ENCODE assay signal across 27 mouse cellular contexts in the genomic region with DNA sequence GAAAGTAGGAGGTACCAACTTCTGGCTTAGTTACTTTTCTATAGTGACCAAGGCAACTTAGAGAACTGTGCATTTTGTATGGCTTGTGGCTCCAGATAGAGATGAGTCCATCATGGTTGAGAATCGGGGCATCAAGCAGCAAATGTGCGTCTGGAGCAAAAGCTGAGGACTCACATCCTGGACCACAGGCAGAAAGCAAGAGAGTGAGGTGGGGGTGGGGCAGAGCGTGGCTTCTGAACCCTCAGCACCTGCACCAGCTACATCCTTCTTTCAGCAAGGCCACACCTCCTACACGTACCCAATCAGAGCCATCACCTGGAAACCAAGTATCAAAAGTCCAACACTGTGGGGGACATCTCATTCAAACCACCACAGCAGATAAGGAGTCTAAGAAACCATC. TPM values are rescaled to one million over a fixed set of nuclear protein-coding genes. Genes with fewer than 3 reads are reported as not detected.
DNase-seq lines count a peak whose midpoint lies in the region; ATAC-seq lines count a peak whose summit lies in the region.
"Had no signal": no experiment of that assay in that cellular context is flagged by ENCODE, and none has a peak within 500 bp of the region (broad histone marks: within the 10 kb centered on the region; RNA-seq: fewer than 3 reads in every experiment).

No protein-coding gene starts in this region.

- H3K36me3 ChIP-seq in hindbrain, embryonic 14.5 days (replicated peaks; ENCODE audit: control insufficient read depth, insufficient read depth) = no peaks in the 10 kb centered on the region
- H3K36me3 ChIP-seq: embryonic facial prominence, embryonic 12.5 days; embryonic facial prominence, embryonic 15.5 days; G1E; hindbrain, embryonic 10.5 days; hindbrain, embryonic 13.5 days; intestine, embryonic 15.5 days had no signal

- DNase-seq in thymus, postnatal 0 days (ENCODE audit: low spot score) = peak; percentile 23
- no peak for DNase-seq in thymus, adult 18-20 months
- peak; percentile 44 for DNase-seq in CD4-positive helper T cell, adult 2 months (ENCODE audit: low read depth, low spot score)
- no peak for DNase-seq in hindbrain, embryonic 14.5 days (ENCODE audit: low spot score)
- no peak for DNase-seq in spleen, adult 12 weeks (ENCODE audit: low spot score)
- DNase-seq: adrenal gland, adult 2 months; adrenal gland, postnatal 14 days; B cell, adult 2 months; cerebellum, adult 11 months; cerebellum, adult 2 months; cerebellum, adult 9-11 months; cerebellum, postnatal 25 days; forebrain, postnatal 0 days; gastrocnemius, postnatal 25 days had no signal

- H3K4me3 ChIP-seq in hindbrain, embryonic 14.5 days (replicated peaks; ENCODE audit: low read length) = no peak overlapping the region
- H3K4me3 ChIP-seq: embryonic facial prominence, embryonic 12.5 days; embryonic facial prominence, embryonic 15.5 days; hindbrain, embryonic 10.5 days; hindbrain, embryonic 13.5 days; intestine, embryonic 15.5 days had no signal

- H3K9ac ChIP-seq in hindbrain, embryonic 14.5 days = no peak overlapping the region
- H3K9ac ChIP-seq: embryonic facial prominence, embryonic 12.5 days; embryonic facial prominence, embryonic 15.5 days; forebrain, postnatal 0 days; hindbrain, embryonic 13.5 days; intestine, embryonic 15.5 days had no signal

- peak; percentile 50 for ATAC-seq in CD4-positive, CD25-positive, alpha-beta regulatory T cell, adult 4 months
- ATAC-seq in inflammation-experienced regulatory T-cells, adult 6 months = peak; percentile 36
- ATAC-seq in hindbrain, embryonic 14.5 days (ENCODE audit: low FRiP score) = no peak
- ATAC-seq: forebrain, embryonic 14.5 days; forebrain, postnatal 0 days; hindbrain, postnatal 0 days; intestine, embryonic 15.5 days; Patski had no signal

- H3K27ac ChIP-seq in hindbrain, embryonic 14.5 days = no peak overlapping the region
- H3K27ac ChIP-seq: embryonic facial prominence, embryonic 12.5 days; embryonic facial prominence, embryonic 15.5 days; hindbrain, embryonic 10.5 days; hindbrain, embryonic 13.5 days; hindbrain, postnatal 0 days; intestine, embryonic 15.5 days had no signal

- WGBS in hindbrain, embryonic 14.5 days = 84% methylated on average over 4 of the region's 4 CpGs

- no peak overlapping the region for H3K4me2 ChIP-seq in hindbrain, embryonic 14.5 days (replicated peaks)
- H3K4me2 ChIP-seq: embryonic facial prominence, embryonic 12.5 days; embryonic facial prominence, embryonic 15.5 days; heart, embryonic 11.5 days; hindbrain, embryonic 13.5 days; intestine, embryonic 15.5 days had no signal

- H3K4me1 ChIP-seq in hindbrain, embryonic 14.5 days (replicated peaks; ENCODE audit: control insufficient read depth, insufficient read depth, low read length) = no peaks in the 10 kb centered on the region
- H3K4me1 ChIP-seq: embryonic facial prominence, embryonic 12.5 days; embryonic facial prominence, embryonic 15.5 days; hindbrain, embryonic 10.5 days; hindbrain, embryonic 13.5 days; intestine, embryonic 15.5 days had no signal

- H3K9me3 ChIP-seq in hindbrain, embryonic 14.5 days (ENCODE audit: control insufficient read depth, low read length) = no peaks in the 10 kb centered on the region
- H3K9me3 ChIP-seq: embryonic facial prominence, embryonic 12.5 days; embryonic facial prominence, embryonic 15.5 days; intestine, embryonic 15.5 days had no signal

- no peaks in the 10 kb centered on the region for H3K27me3 ChIP-seq in hindbrain, embryonic 14.5 days (ENCODE audit: control insufficient read depth, insufficient read depth, low read length)
- H3K27me3 ChIP-seq: CH12.LX; embryonic facial prominence, embryonic 12.5 days; embryonic facial prominence, embryonic 15.5 days; hindbrain, embryonic 13.5 days; intestine, embryonic 15.5 days; Patski had no signal

RNA-seq across cellular contexts. Expression of a gene that starts 40.9 kb away (rescaled TPM):
- polyA plus RNA-seq in thymus, postnatal 0 days (2015; fragmentation: Nextera tagmentation; extraction: Ambion mirVana) = 81.6 and 112 TPM in 2 replicates
- 10 to 100 TPM; 81.0 to 99.7 TPM for polyA plus RNA-seq in CD4-positive, CD25-positive, alpha-beta regulatory T cell, adult 4 months (2017; shearing (Covaris generic))
- 10 to 100 TPM; 46.7 to 93.5 (median 83.6) TPM for polyA plus RNA-seq in inflammation-experienced regulatory T-cells, adult 6 months (2017; shearing (Covaris generic))
- 24.3 and 25.8 TPM in 2 replicates for polyA plus RNA-seq in hindbrain, embryonic 14.5 days (2014; fragmentation: Nextera tagmentation; extraction: Ambion mirVana)

Comparison
In these comparisons a context has a peak if more than half of its experiments do, and no peak if none do; other contexts are left out.
1. DNase-seq: peak in thymus, postnatal 0 days (single experiment) and CD4-positive helper T cell, adult 2 months (single experiment); none in thymus, adult 18-20 months (0 of 2), hindbrain, embryonic 14.5 days (single experiment) and spleen, adult 12 weeks (single experiment).